8 mouse cellular contexts compared by ENCODE assay signal in genomic region chr8:87570880-87571279, GRCm38 (mm10). TPM values are rescaled to one million over a fixed set of nuclear protein-coding genes. Genes with fewer than 3 reads are reported as not detected.
A peak's percentile ranks its signal among the peaks of the same experiment; 100 is the strongest.
DNase-seq lines count a peak whose midpoint lies in the region; ATAC-seq and TF ChIP-seq lines count a peak whose summit lies in the region.

No protein-coding gene starts in this region.

- H3K9me3 ChIP-seq in hindbrain, embryonic 15.5 days = no peaks in the 10 kb centered on the region
- no peaks in the 10 kb centered on the region for H3K9me3 ChIP-seq in stomach, embryonic 15.5 days

- H3K9ac ChIP-seq in hindbrain, embryonic 15.5 days = no peak overlapping the region
- H3K9ac ChIP-seq in stomach, embryonic 15.5 days = no peak overlapping the region

- TF ChIP-seq CTCF in cerebellum, adult 2 months (IDR thresholded peaks at IDR 0.05; ENCODE audit: borderline replicate concordance, insufficient read depth, low read depth, low read length) = peak; percentile 41; the same call in 1 of the 2 replicates

- peak overlapping the region; percentile 51 for H3K4me2 ChIP-seq in hindbrain, embryonic 15.5 days
- H3K4me2 ChIP-seq in stomach, embryonic 15.5 days = peak overlapping the region; percentile 56

- WGBS in cerebellum, adult 2 months = 19% methylated on average over 7 of the region's 7 CpGs
- 11% methylated on average over 7 of the region's 7 CpGs for WGBS in hindbrain, embryonic 15.5 days
- 11% methylated on average over 7 of the region's 7 CpGs for WGBS in stomach, embryonic 15.5 days

- no peaks in the 10 kb centered on the region; the same call in 1 of the 2 replicates for H3K27me3 ChIP-seq in cerebellum, adult 2 months (ENCODE audit: control insufficient read depth, insufficient read depth, low read length)
- H3K27me3 ChIP-seq in hindbrain, embryonic 15.5 days = 0 out of 2 replicates have a peak, but pooled peaks cover 2% of the 10 kb centered on the region
- H3K27me3 ChIP-seq in stomach, embryonic 15.5 days (replicated peaks) = no peaks in the 10 kb centered on the region

- no peak overlapping the region for H3K4me3 ChIP-seq in cerebellum, adult 2 months (replicated peaks; ENCODE audit: insufficient read depth, low read depth, low read length)
- no peak overlapping the region; the same call in 1 of the 2 replicates for H3K4me3 ChIP-seq in hindbrain, embryonic 15.5 days
- peak overlapping the region; percentile 28; the same call in 1 of the 2 replicates for H3K4me3 ChIP-seq in stomach, embryonic 15.5 days (replicated peaks)

- H3K27ac ChIP-seq in cerebellum, adult 2 months (ENCODE audit: insufficient read depth, low read length) = no peak overlapping the region
- no peak overlapping the region for H3K27ac ChIP-seq in hindbrain, embryonic 15.5 days (replicated peaks)
- no peak overlapping the region for H3K27ac ChIP-seq in stomach, embryonic 15.5 days

- DNase-seq in cerebellum, adult 2 months = peak; percentile 14 to 18
- no peak for DNase-seq in cerebellum, adult 11 months
- peak; percentile 12 for DNase-seq in thymus, postnatal 14 days
- no peak for DNase-seq in thymus, adult 18-20 months
- DNase-seq in MN1 (ENCODE audit: low spot score) = no peak

- peaks cover 2% of the 10 kb centered on the region; the same call in 1 of the 2 replicates for H3K4me1 ChIP-seq in cerebellum, adult 2 months (ENCODE audit: control insufficient read depth, insufficient read depth, low read length)
- peaks cover 10% of the 10 kb centered on the region for H3K4me1 ChIP-seq in hindbrain, embryonic 15.5 days (replicated peaks)
- peaks cover 7% of the 10 kb centered on the region; the same call in 1 of the 2 replicates for H3K4me1 ChIP-seq in stomach, embryonic 15.5 days

- no peak for TF ChIP-seq POLR2A in cerebellum, adult 2 months (IDR thresholded peaks at IDR 0.05; ENCODE audit: borderline replicate concordance, insufficient read depth, low read length)

- no peak for ATAC-seq in hindbrain, embryonic 15.5 days (ENCODE audit: low FRiP score, low read depth)
- no peak for ATAC-seq in stomach, embryonic 15.5 days (ENCODE audit: insufficient read depth, low FRiP score, low read depth)
- no peak for ATAC-seq in inflammation-experienced regulatory T-cells, adult 6 months

- no peaks in the 10 kb centered on the region for H3K36me3 ChIP-seq in hindbrain, embryonic 15.5 days
- H3K36me3 ChIP-seq in stomach, embryonic 15.5 days = no peaks in the 10 kb centered on the region

RNA-seq across cellular contexts. Expression of gene 4933402J07Rik, which starts 7.2 kb away (rescaled TPM):
- polyA plus RNA-seq in cerebellum, adult 2 months (2012; rRNA removed) = 0.15 and 0.41 TPM in 2 replicates
- polyA plus RNA-seq in hindbrain, embryonic 15.5 days (2015; fragmentation: Nextera tagmentation; extraction: Ambion mirVana) = not detected in 2 replicates
- polyA plus RNA-seq in stomach, embryonic 15.5 days (2015; fragmentation: Nextera tagmentation; extraction: Ambion mirVana) = not detected in 2 replicates
- not detected for polyA plus RNA-seq in inflammation-experienced regulatory T-cells, adult 6 months (2017; shearing (Covaris generic))

Comparison
In these comparisons a context has a peak if more than half of its experiments do, and no peak if none do; other contexts are left out.
1. DNase-seq: peak in cerebellum, adult 2 months (2 of 2) and thymus, postnatal 14 days (single experiment); none in cerebellum, adult 11 months (single experiment), thymus, adult 18-20 months (0 of 2) and MN1 (single experiment).